Mouse (Mus musculus): ENCODE data around the gene Allc. TPM values are rescaled to one million over a fixed set of nuclear protein-coding genes. Genes with fewer than 3 reads are reported as not detected.
A peak's percentile ranks its signal among the peaks of the same experiment; 100 is the strongest.

Gene Allc
- total RNA-seq, 2 experiments from 2014 or later, result not detected

- intact Hi-C loops (cut with DNase I), result loop anchor here (1.0 to 5.0 kb wide), 3 partner anchors 110 to 1294 kb away; no protein-coding TSS in a partner anchor
- DNase-seq, result peak; percentile 89 to 91
These were observed 7.0 kb upstream of the Allc start for GRCm38 (mm10) chr12:28589090-28589868.

- intact Hi-C loops (cut with DNase I), result loop anchor here (2.0 to 5.0 kb wide), 2 partner anchors 111 to 244 kb away; no protein-coding TSS in a partner anchor
- DNase-seq, result no peak
These were observed 5.6 kb upstream of the Allc start for GRCm38 (mm10) chr12:28587949-28588348.

GRCm38 (mm10) chr12:28584036-28584435, 1.7 kb upstream of the Allc start:
- intact Hi-C loops (cut with DNase I), result no loop called here
- DNase-seq, result no peak

GRCm38 (mm10) chr12:28579132-28579531, 3.2 kb downstream of the Allc start:
- intact Hi-C loops (cut with DNase I), result no loop called here
- peak in 1 of 2 experiments; percentile 39 for DNase-seq

GRCm38 (mm10) chr12:28578147-28578546, 4.2 kb downstream of the Allc start:
- DNase-seq, result no peak
- intact Hi-C loops (cut with DNase I), result no loop called here

GRCm38 (mm10) chr12:28575366-28576070, 6.8 kb downstream of the Allc start:
- no peak for DNase-seq
- intact Hi-C loops (cut with DNase I), result no loop called here

GRCm38 (mm10) chr12:28572241-28572640, 10.1 kb downstream of the Allc start:
- intact Hi-C loops (cut with DNase I), result no loop called here
- no peak for DNase-seq

GRCm38 (mm10) chr12:28552299-28552698, 30.0 kb downstream of the Allc start, which contains the start of gene Dcdc2c:
TSS of gene Dcdc2c (minus strand) at chr12:28552399.
- intact Hi-C loops (cut with DNase I), result no loop called here
- no peak for DNase-seq

GRCm38 (mm10) chr12:28551775-28552174, 30.5 kb downstream of the Allc start:
- intact Hi-C loops (cut with DNase I), result no loop called here
- DNase-seq, result no peak

- intact Hi-C loops (cut with DNase I), result no loop called here
- DNase-seq, result peak in 1 of 2 experiments; percentile 9
These were observed 33.4 kb downstream of the Allc start for GRCm38 (mm10) chr12:28548887-28549286.

- intact Hi-C loops (cut with DNase I), result no loop called here
- DNase-seq, result no peak
These were observed 68.0 kb downstream of the Allc start for GRCm38 (mm10) chr12:28514264-28514775.

GRCm38 (mm10) chr12:28509699-28510280, 72.5 kb downstream of the Allc start:
- no peak for DNase-seq

More at GRCm38 (mm10) chr12:28509699-28510280, 72.5 kb downstream of the Allc start:
- intact Hi-C loops (cut with DNase I), result no loop called here

Other genes with a start within 250 kb of the Allc start
- under 1 TPM; 0.29 to 0.30 TPM for gene Dcdc2c, start 30.1 kb downstream of the Allc start, total RNA-seq (2021)
- 10 to 100 TPM; 27.3 to 31.6 TPM for gene Colec11, start 40.9 kb upstream of the Allc start, total RNA-seq (2021)
- 100 to 1,000 TPM; 378 to 389 TPM for gene Rps7, start 53.4 kb upstream of the Allc start, total RNA-seq (2021)
- 1 to 10 TPM; 7.5 to 8.7 TPM for gene Rnaseh1, start 67.1 kb upstream of the Allc start, total RNA-seq (2021)
- gene Adi1, start 92.7 kb upstream of the Allc start, total RNA-seq (2021), result 10 to 100 TPM; 34.7 to 38.3 TPM
- 10 to 100 TPM; 27.1 to 31.4 TPM for gene Trappc12, start 167.9 kb upstream of the Allc start, total RNA-seq (2021)
- gene Eipr1, start 169.3 kb upstream of the Allc start, total RNA-seq (2021), result 10 to 100 TPM in 1 of 2 experiments, 1 to 10 TPM in 1; 9.8 to 11.2 TPM